8 mouse cellular contexts compared by ENCODE assay signal in genomic region chr2:127586694-127587513, GRCm38 (mm10). TPM values are rescaled to one million over a fixed set of nuclear protein-coding genes. Genes with fewer than 3 reads are reported as not detected.
DNase-seq lines count a peak whose midpoint lies in the region; ATAC-seq and TF ChIP-seq lines count a peak whose summit lies in the region.

Gene Zfp661, minus strand, starts transcription at chr2:127587094.
Gene Mrps5, plus strand, starts transcription at chr2:127587222.

- H3K9me3 ChIP-seq in kidney, embryonic 14.5 days (ENCODE audit: control insufficient read depth, low read length) = no peaks in the 10 kb centered on the region
- no peaks in the 10 kb centered on the region for H3K9me3 ChIP-seq in limb, embryonic 15.5 days

- peaks cover 38% of the 10 kb centered on the region for H3K4me1 ChIP-seq in bone marrow macrophage, adult 2 months (ENCODE audit: control insufficient read depth, insufficient read depth, low read length)
- H3K4me1 ChIP-seq in embryonic fibroblast, embryonic 13.5 days (ENCODE audit: control insufficient read depth, insufficient read depth, low read length) = no peaks in the 10 kb centered on the region
- peaks cover 14% of the 10 kb centered on the region for H3K4me1 ChIP-seq in kidney, embryonic 14.5 days (ENCODE audit: control insufficient read depth, insufficient read depth, low read length)
- H3K4me1 ChIP-seq in limb, embryonic 15.5 days = peaks cover 35% of the 10 kb centered on the region

- TF ChIP-seq CTCF in bone marrow macrophage, adult 2 months (IDR thresholded peaks at IDR 0.05; ENCODE audit: low read depth, low read length) = no peak
- TF ChIP-seq CTCF in embryonic fibroblast, embryonic 13.5 days (IDR thresholded peaks at IDR 0.05; ENCODE audit: borderline replicate concordance, insufficient read depth, low read length) = no peak

- H3K36me3 ChIP-seq in kidney, embryonic 14.5 days (ENCODE audit: control insufficient read depth, insufficient read depth, low read length) = peaks cover 8% of the 10 kb centered on the region
- peaks cover 12% of the 10 kb centered on the region for H3K36me3 ChIP-seq in limb, embryonic 15.5 days

- H3K4me3 ChIP-seq in bone marrow macrophage, adult 2 months (ENCODE audit: insufficient read depth, low read length) = peak within 1 kb of the TSS; percentile 78
- peak within 1 kb of the TSS; percentile 93 for H3K4me3 ChIP-seq in embryonic fibroblast, embryonic 13.5 days (ENCODE audit: insufficient read depth, low read length)
- peak within 1 kb of the TSS; percentile 95 for H3K4me3 ChIP-seq in kidney, embryonic 14.5 days (ENCODE audit: low read length)
- peak within 1 kb of the TSS; percentile 94 for H3K4me3 ChIP-seq in limb, embryonic 15.5 days

- DNase-seq in A20 (ENCODE audit: low read depth, low spot score) = peak; percentile 88
- DNase-seq in heart, adult 9 months (ENCODE audit: low spot score in 2 of 2) = peak; percentile 68 to 85
- peak; percentile 59 to 75 for DNase-seq in monocyte, adult 2 months (ENCODE audit: low read depth in 1 of 2, low spot score in 2 of 2)
- DNase-seq in spleen, postnatal 36 days (ENCODE audit: low spot score in 2 of 2) = peak; percentile 70 to 81

- WGBS in kidney, embryonic 14.5 days = 5% methylated on average over 39 of the region's 39 CpGs
- WGBS in limb, embryonic 15.5 days = 5% methylated on average over 39 of the region's 39 CpGs

- TF ChIP-seq POLR2A in bone marrow macrophage, adult 2 months (IDR thresholded peaks at IDR 0.05; ENCODE audit: borderline replicate concordance, low read depth, low read length) = no peak
- peak; percentile 74 for TF ChIP-seq POLR2A in embryonic fibroblast, embryonic 13.5 days (IDR thresholded peaks at IDR 0.05; ENCODE audit: low read depth, low read length)

- H3K9ac ChIP-seq in kidney, embryonic 14.5 days (ENCODE audit: low read depth, low read length) = peak within 1 kb of the TSS; percentile 70
- H3K9ac ChIP-seq in limb, embryonic 15.5 days = peak within 1 kb of the TSS; percentile 80

- H3K27me3 ChIP-seq in kidney, embryonic 14.5 days (ENCODE audit: control insufficient read depth, insufficient read depth, low read length) = no peaks in the 10 kb centered on the region; the same call in 1 of the 2 replicates
- no peaks in the 10 kb centered on the region for H3K27me3 ChIP-seq in limb, embryonic 15.5 days

- ATAC-seq in kidney, embryonic 14.5 days (ENCODE audit: low FRiP score, low TSS enrichment) = peak; percentile 84
- peak; percentile 78 for ATAC-seq in limb, embryonic 15.5 days (ENCODE audit: insufficient number of reproducible peaks, low FRiP score, low TSS enrichment, low read depth)

- peak within 1 kb of the TSS; percentile 79 for H3K4me2 ChIP-seq in kidney, embryonic 14.5 days (replicated peaks; ENCODE audit: low read depth, low read length)
- H3K4me2 ChIP-seq in limb, embryonic 15.5 days = peak within 1 kb of the TSS; percentile 72

- peak within 1 kb of the TSS; percentile 85 for H3K27ac ChIP-seq in bone marrow macrophage, adult 2 months (ENCODE audit: insufficient read depth, low read depth, low read length)
- peak within 1 kb of the TSS; percentile 55 for H3K27ac ChIP-seq in embryonic fibroblast, embryonic 13.5 days (ENCODE audit: insufficient read depth, low read length)
- peak within 1 kb of the TSS; percentile 78 for H3K27ac ChIP-seq in kidney, embryonic 14.5 days (ENCODE audit: low read depth, low read length)
- H3K27ac ChIP-seq in limb, embryonic 15.5 days = peak within 1 kb of the TSS; percentile 95

RNA-seq across cellular contexts. Expression of gene Zfp661, which starts in this region (rescaled TPM):
- polyA plus RNA-seq in bone marrow macrophage, adult 2 months (2012; ENCODE audit: insufficient read depth, insufficient read length, missing spikeins) = 3.9 and 6.0 TPM in 2 replicates
- 2.9 and 3.1 TPM in 2 replicates for polyA plus RNA-seq in embryonic fibroblast, embryonic 13.5 days (2011; ENCODE audit: insufficient read length, low read depth, missing spikeins)
- polyA plus RNA-seq in kidney, embryonic 14.5 days (2014; fragmentation: Nextera tagmentation; extraction: Ambion mirVana) = 2.8 and 5.7 TPM in 2 replicates
- 4.7 and 5.8 TPM in 2 replicates for polyA plus RNA-seq in limb, embryonic 15.5 days (2015; fragmentation: Nextera tagmentation; extraction: Ambion mirVana)

RNA-seq across cellular contexts. Expression of gene Mrps5, which starts in this region (rescaled TPM):
- polyA plus RNA-seq in bone marrow macrophage, adult 2 months (2012; ENCODE audit: insufficient read depth, insufficient read length, missing spikeins) = 50.9 and 51.2 TPM in 2 replicates
- polyA plus RNA-seq in embryonic fibroblast, embryonic 13.5 days (2011; ENCODE audit: insufficient read length, low read depth, missing spikeins) = 57.6 and 70.3 TPM in 2 replicates
- polyA plus RNA-seq in kidney, embryonic 14.5 days (2014; fragmentation: Nextera tagmentation; extraction: Ambion mirVana) = 142 and 146 TPM in 2 replicates
- 116 and 123 TPM in 2 replicates for polyA plus RNA-seq in limb, embryonic 15.5 days (2015; fragmentation: Nextera tagmentation; extraction: Ambion mirVana)

Comparison
In these comparisons a context has a peak if more than half of its experiments do, and no peak if none do; other contexts are left out.
1. Peak in every context shown above with its lines: DNase-seq, ATAC-seq, H3K4me3 ChIP-seq and H3K27ac ChIP-seq.